Mouse (Mus musculus) heart, embryonic 15.5 days (tissue): ENCODE measurements at regions not wholly inside any gene's neighbourhood (a gene's known extent, or its start where the extent isn't known, plus 50 kb on each side); places are given as distances from the start of the nearest gene placed in this dataset.

Experiments used
- ATAC-seq: fragments of 200-750 bp; cut with Nextera tagmentation; replicated peaks from 2 replicates; pipeline ENCODE4 v1.8.0; 2017; ENCODE audit warnings: low read depth, moderate TSS enrichment; ENCODE audit not compliant: insufficient number of reproducible peaks, insufficient read depth, low FRiP score
- H3K27ac ChIP-seq: fragments of 300-500 bp; sonication (generic); 2 replicates; pipeline ENCODE4 v1.5.1; 2015; ENCODE audit warnings: mild to moderate bottlenecking, inconsistent platforms
- H3K27me3 ChIP-seq: fragments of 300-500 bp; sonication (generic); 2 replicates; pipeline ENCODE4 v1.6.1; 2015; ENCODE audit warnings: inconsistent platforms
- H3K36me3 ChIP-seq: fragments of 300-500 bp; sonication (generic); 2 replicates; pipeline ENCODE4 v1.6.1; 2015; ENCODE audit warnings: mild to moderate bottlenecking, inconsistent platforms
- H3K4me1 ChIP-seq: fragments of 300-500 bp; sonication (generic); replicated peaks from 2 replicates; pipeline ENCODE4 v1.6.1; 2015; ENCODE audit warnings: inconsistent platforms
- H3K4me2 ChIP-seq: fragments of 300-500 bp; sonication (generic); 2 replicates; pipeline ENCODE4 v1.6.1; 2015; ENCODE audit warnings: inconsistent platforms, mild to moderate bottlenecking, moderate library complexity
- H3K4me3 ChIP-seq: fragments of 300-500 bp; sonication (generic); 2 replicates; pipeline ENCODE4 v1.5.1; 2015; ENCODE audit warnings: mild to moderate bottlenecking, inconsistent platforms
- H3K9ac ChIP-seq: fragments of 300-500 bp; sonication (generic); 2 replicates; pipeline ENCODE4 v1.6.1; 2015; ENCODE audit warnings: mild to moderate bottlenecking, inconsistent platforms
- H3K9me3 ChIP-seq: fragments of 300-500 bp; sonication (generic); replicated peaks from 2 replicates; pipeline ENCODE4 v1.6.1; 2016; ENCODE audit warnings: inconsistent platforms
- WGBS: fragments of 180-500 bp; shearing (Covaris S2); methylation state at CpG from one replicate; pipeline ENCODE4 v1.1.7; 2015; ENCODE audit warnings: mixed read lengths; 5-methylcytosine and 5-hydroxymethylcytosine counted together

- H3K9ac ChIP-seq: no peak overlapping the region
- ATAC-seq: no peak
- H3K27me3 ChIP-seq: peaks cover 2% of the 10 kb centered on the region
- no peak overlapping the region for H3K4me2 ChIP-seq
- no peaks in the 10 kb centered on the region for H3K9me3 ChIP-seq
- 66% methylated on average over 15 of the region's 15 CpGs for WGBS
- H3K27ac ChIP-seq: no peak overlapping the region
- no peaks in the 10 kb centered on the region for H3K4me1 ChIP-seq
- no peak overlapping the region for H3K4me3 ChIP-seq
- H3K36me3 ChIP-seq: no peaks in the 10 kb centered on the region
These were observed 70.8 kb downstream of the Sall1 start for GRCm38 (mm10) chr8:88972993-88973690.

GRCm38 (mm10) chr8:88958843-88959242 is 85.1 kb downstream of the Sall1 start:
- ATAC-seq: no peak

GRCm38 (mm10) chr8:88953178-88953577 is 90.8 kb downstream of the Sall1 start:
- Histone ChIP-seq H3K27me3 (no peaks in the 10 kb centered on the region), H3K36me3 (no peaks in the 10 kb centered on the region), H3K4me1 (no peaks in the 10 kb centered on the region; the same call in 1 of the 2 replicates), H3K9ac (no peak overlapping the region), H3K9me3 (0 out of 2 replicates have a peak, but pooled peaks cover 5% of the 10 kb centered on the region), H3K4me2 (no peak overlapping the region), H3K4me3 (no peak overlapping the region), H3K27ac (no peak overlapping the region)
- ATAC-seq: no peak
- WGBS: 69% methylated on average over 2 of the region's 2 CpGs

More at GRCm38 (mm10) chr8:88958843-88959242, 85.1 kb downstream of the Sall1 start:
- H3K4me1 ChIP-seq: no peaks in the 10 kb centered on the region
- H3K27me3 ChIP-seq: no peaks in the 10 kb centered on the region
- no peak overlapping the region for H3K4me3 ChIP-seq
- no peak overlapping the region for H3K9ac ChIP-seq
- no peak overlapping the region for H3K27ac ChIP-seq
- H3K4me2 ChIP-seq: no peak overlapping the region
- H3K9me3 ChIP-seq: 0 out of 2 replicates have a peak, but pooled peaks cover 5% of the 10 kb centered on the region
- H3K36me3 ChIP-seq: no peaks in the 10 kb centered on the region

GRCm38 (mm10) chr8:88951829-88952155 is 92.2 kb downstream of the Sall1 start:
- Histone ChIP-seq H3K9ac (no peak overlapping the region), H3K4me1 (no peaks in the 10 kb centered on the region; the same call in 1 of the 2 replicates), H3K4me2 (no peak overlapping the region), H3K36me3 (no peaks in the 10 kb centered on the region), H3K27me3 (no peaks in the 10 kb centered on the region), H3K9me3 (no peaks in the 10 kb centered on the region), H3K4me3 (no peak overlapping the region), H3K27ac (no peak overlapping the region)
- 78% methylated on average over 7 of the region's 7 CpGs for WGBS
- ATAC-seq: no peak

GRCm38 (mm10) chr8:88951145-88951828 is 92.7 kb downstream of the Sall1 start:
- Histone ChIP-seq H3K27ac (no peak overlapping the region), H3K4me3 (no peak overlapping the region), H3K4me2 (no peak overlapping the region), H3K4me1 (no peaks in the 10 kb centered on the region; the same call in 1 of the 2 replicates), H3K9ac (no peak overlapping the region), H3K36me3 (no peaks in the 10 kb centered on the region), H3K27me3 (no peaks in the 10 kb centered on the region), H3K9me3 (no peaks in the 10 kb centered on the region)
- WGBS: 81% methylated on average over 16 of the region's 16 CpGs
- ATAC-seq: no peak

- H3K27ac ChIP-seq: no peak overlapping the region
These were observed 94.0 kb downstream of the Sall1 start for GRCm38 (mm10) chr8:88949975-88950374.

GRCm38 (mm10) chr8:88948981-88949380 is 95.0 kb downstream of the Sall1 start:
- ATAC-seq: no peak
- Histone ChIP-seq H3K4me2 (no peak overlapping the region), H3K4me1 (no peaks in the 10 kb centered on the region; the same call in 1 of the 2 replicates), H3K4me3 (no peak overlapping the region), H3K9ac (no peak overlapping the region), H3K36me3 (no peaks in the 10 kb centered on the region), H3K27me3 (no peaks in the 10 kb centered on the region), H3K27ac (no peak overlapping the region), H3K9me3 (no peaks in the 10 kb centered on the region)
- 54% methylated on average over 16 of the region's 16 CpGs for WGBS

More at GRCm38 (mm10) chr8:88949975-88950374, 94.0 kb downstream of the Sall1 start:
- Histone ChIP-seq H3K27me3 (no peaks in the 10 kb centered on the region), H3K4me2 (no peak overlapping the region), H3K9ac (no peak overlapping the region), H3K36me3 (no peaks in the 10 kb centered on the region), H3K9me3 (no peaks in the 10 kb centered on the region), H3K4me3 (no peak overlapping the region), H3K4me1 (no peaks in the 10 kb centered on the region; the same call in 1 of the 2 replicates)
- no peak for ATAC-seq
- 89% methylated on average over 6 of the region's 6 CpGs for WGBS

- Histone ChIP-seq H3K4me1 (no peaks in the 10 kb centered on the region; the same call in 1 of the 2 replicates), H3K4me3 (no peak overlapping the region), H3K36me3 (no peaks in the 10 kb centered on the region), H3K27ac (no peak overlapping the region), H3K27me3 (no peaks in the 10 kb centered on the region), H3K9ac (no peak overlapping the region), H3K4me2 (no peak overlapping the region), H3K9me3 (no peaks in the 10 kb centered on the region)
- WGBS: 49% methylated on average over 6 of the region's 6 CpGs
- no peak for ATAC-seq
These were observed 95.6 kb downstream of the Sall1 start for GRCm38 (mm10) chr8:88948328-88948727.

GRCm38 (mm10) chr8:88947384-88947783 is 96.6 kb downstream of the Sall1 start:
- no peaks in the 10 kb centered on the region for H3K27me3 ChIP-seq
- no peak overlapping the region for H3K9ac ChIP-seq
- H3K4me2 ChIP-seq: no peak overlapping the region
- H3K4me3 ChIP-seq: no peak overlapping the region
- no peaks in the 10 kb centered on the region for H3K9me3 ChIP-seq
- no peak overlapping the region for H3K27ac ChIP-seq
- no peaks in the 10 kb centered on the region; the same call in 1 of the 2 replicates for H3K4me1 ChIP-seq
- no peak for ATAC-seq
- H3K36me3 ChIP-seq: no peaks in the 10 kb centered on the region
- WGBS: 65% methylated on average over 3 of the region's 3 CpGs

- ATAC-seq: no peak
- WGBS: 54% methylated on average over 8 of the region's 8 CpGs
These were observed 98.3 kb downstream of the Sall1 start for GRCm38 (mm10) chr8:88945656-88946055.

GRCm38 (mm10) chr8:88944038-88944437 is 99.9 kb downstream of the Sall1 start:
- no peak overlapping the region for H3K27ac ChIP-seq
- H3K36me3 ChIP-seq: no peaks in the 10 kb centered on the region
- H3K4me2 ChIP-seq: no peak overlapping the region
- H3K4me1 ChIP-seq: no peaks in the 10 kb centered on the region; the same call in 1 of the 2 replicates
- 59% methylated on average over 4 of the region's 4 CpGs for WGBS
- H3K27me3 ChIP-seq: 0 out of 2 replicates have a peak, but pooled peaks cover 4% of the 10 kb centered on the region
- H3K9ac ChIP-seq: no peak overlapping the region
- ATAC-seq: no peak
- no peak overlapping the region for H3K4me3 ChIP-seq
- H3K9me3 ChIP-seq: no peaks in the 10 kb centered on the region

More at GRCm38 (mm10) chr8:88945656-88946055, 98.3 kb downstream of the Sall1 start:
- Histone ChIP-seq H3K4me3 (no peak overlapping the region), H3K27ac (no peak overlapping the region), H3K36me3 (no peaks in the 10 kb centered on the region), H3K9me3 (no peaks in the 10 kb centered on the region), H3K9ac (no peak overlapping the region), H3K4me1 (no peaks in the 10 kb centered on the region; the same call in 1 of the 2 replicates), H3K27me3 (no peaks in the 10 kb centered on the region), H3K4me2 (no peak overlapping the region)
